Mouse (Mus musculus) liver, postnatal 0 days (tissue): ENCODE data around the gene Carm1. TPM values are rescaled to one million over a fixed set of nuclear protein-coding genes. Genes with fewer than 3 reads are reported as not detected.

Experiments
- ATAC-seq: fragments of 200-750 bp; cut with Nextera tagmentation; 2 replicates; pipeline ENCODE4 v1.8.0; 2017; ENCODE audit warnings: mild to moderate bottlenecking, moderate library complexity
- DNase-seq: peaks from one replicate; pipeline ENCODE4 v3.0.0-alpha.2; 2016
- H3K27ac ChIP-seq: fragments of 300-500 bp; sonication (generic); 2 replicates; pipeline ENCODE4 v1.5.1; 2014; ENCODE audit warnings: antibody characterized with exemption, moderate library complexity, mild to moderate bottlenecking, low read depth
- H3K27me3 ChIP-seq: fragments of 300-500 bp; sonication (generic); 2 replicates; pipeline ENCODE4 v1.6.1; 2014; ENCODE audit warnings: low read length, control low read depth, mixed read lengths; ENCODE audit not compliant: insufficient read depth
- H3K36me3 ChIP-seq: fragments of 300-500 bp; sonication (generic); replicated peaks from 2 replicates; pipeline ENCODE4 v1.6.1; 2014; ENCODE audit warnings: mild to moderate bottlenecking, control low read depth, low read length, moderate library complexity, mixed read lengths; ENCODE audit not compliant: insufficient read depth
- H3K4me1 ChIP-seq: fragments of 300-500 bp; sonication (generic); 2 replicates; pipeline ENCODE4 v1.6.1; 2014; ENCODE audit warnings: antibody characterized with exemption, mild to moderate bottlenecking, control low read depth; ENCODE audit not compliant: insufficient read depth
- H3K4me2 ChIP-seq: fragments of 300-500 bp; sonication (generic); 2 replicates; pipeline ENCODE4 v1.6.1; 2014; ENCODE audit warnings: low read depth, mild to moderate bottlenecking, low read length, moderate library complexity, mixed read lengths
- H3K4me3 ChIP-seq: fragments of 300-500 bp; sonication (generic); 2 replicates; pipeline ENCODE4 v1.5.1; 2014; ENCODE audit warnings: low read depth, low read length
- H3K9ac ChIP-seq: fragments of 300-500 bp; sonication (generic); replicated peaks from 2 replicates; pipeline ENCODE4 v1.6.1; 2014; ENCODE audit warnings: mild to moderate bottlenecking, moderate library complexity
- H3K9me3 ChIP-seq: fragments of 300-500 bp; sonication (generic); 2 replicates; pipeline ENCODE4 v1.6.1; 2016; ENCODE audit warnings: mild to moderate bottlenecking, control low read depth, low read length, mixed read lengths
- CTCF ChIP-seq: sonication (generic); IDR thresholded peaks from 2 replicates; pipeline ENCODE4 v1.5.1; 2016; ENCODE audit warnings: antibody characterized with exemption, low read depth
- EP300 ChIP-seq: IDR thresholded peaks from 2 replicates; pipeline ENCODE4 v1.6.1; 2016; ENCODE audit warnings: antibody characterized with exemption, low read depth, mild to moderate bottlenecking
- WGBS: fragments of 180-500 bp; shearing (Covaris S2); extraction: QIAGEN DNeasy Blood & Tissue Kit; methylation state at CpG from one replicate; pipeline ENCODE4 v1.1.7; 2014; ENCODE audit not compliant: insufficient replicate concordance; 5-methylcytosine and 5-hydroxymethylcytosine counted together
- polyA plus RNA-seq: library from polyadenylated mRNA; unstranded; fragments of >200 nt; fragmentation: Nextera tagmentation; extraction: Ambion mirVana; gene quantifications from 2 replicates; pipeline ENCODE4 v1.2.1, GENCODE M21; 2015

The Carm1 gene
- polyA plus RNA-seq, 1 experiment from 2014 or later, result 8.6 TPM

DNA sequence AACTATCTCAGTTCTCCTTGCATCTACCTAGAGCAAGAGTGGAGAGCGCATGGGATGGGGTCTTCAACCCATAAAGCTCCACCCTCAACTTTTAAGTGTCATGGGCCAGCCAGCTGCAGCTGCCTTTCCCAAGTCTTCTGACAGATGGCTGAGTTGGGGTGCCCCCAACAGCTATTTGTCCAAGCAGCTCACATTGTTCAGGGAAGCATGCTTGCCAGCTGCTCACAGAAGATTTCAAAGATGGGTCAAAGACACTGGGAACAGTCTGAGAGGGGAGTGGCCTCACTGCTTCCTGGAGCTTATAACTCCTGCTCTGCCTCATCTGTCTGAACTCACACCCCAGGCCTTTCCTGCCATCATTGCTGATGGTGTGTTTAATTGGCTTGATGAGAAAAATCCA is 29.6 kb downstream of the Carm1 start:
- peaks cover 75% of the 10 kb centered on the region for H3K36me3 ChIP-seq
- 95% methylated on average over 1 of the region's 1 CpGs for WGBS

DNA sequence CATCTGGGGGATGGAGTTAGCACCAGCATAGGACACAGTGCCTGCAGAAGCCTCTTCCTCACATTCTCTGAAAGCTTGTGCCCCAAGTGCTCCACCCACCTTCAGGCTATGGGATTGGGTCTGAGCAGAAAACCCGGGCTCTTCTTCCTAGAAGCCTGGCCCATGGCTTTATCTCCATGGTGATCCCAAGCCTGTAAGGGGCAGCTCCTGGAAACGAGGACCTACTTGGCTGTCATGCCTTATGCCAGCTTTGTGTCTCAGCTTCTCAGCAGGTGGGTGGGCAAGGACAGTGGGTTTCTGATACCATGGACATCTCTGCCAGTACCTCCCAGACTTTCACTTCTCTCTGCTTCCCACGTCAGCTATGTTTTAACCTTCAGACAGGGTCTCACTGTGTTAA is 31.5 kb downstream of the Carm1 start:
- Histone ChIP-seq H3K36me3 (peaks cover 76% of the 10 kb centered on the region), H3K4me2 (no peak overlapping the region), H3K4me1 (no peaks in the 10 kb centered on the region), H3K27ac (no peak overlapping the region), H3K27me3 (no peaks in the 10 kb centered on the region), H3K9me3 (no peaks in the 10 kb centered on the region), H3K4me3 (no peak overlapping the region), H3K9ac (no peak overlapping the region)
- ATAC-seq (no peak), DNase-seq (no peak)
- WGBS, result 69% methylated on average over 3 of the region's 3 CpGs
- TF ChIP-seq EP300, result no peak
- no peak for TF ChIP-seq CTCF

More for the DNA sequence above, 29.6 kb downstream of the Carm1 start:
- no peak overlapping the region for H3K4me3 ChIP-seq
- H3K27ac ChIP-seq, result no peak overlapping the region
- H3K9ac ChIP-seq, result no peak overlapping the region
- DNase-seq (no peak), ATAC-seq (no peak)
- no peaks in the 10 kb centered on the region for H3K9me3 ChIP-seq
- H3K27me3 ChIP-seq, result no peaks in the 10 kb centered on the region
- no peaks in the 10 kb centered on the region for H3K4me1 ChIP-seq
- TF ChIP-seq CTCF (no peak), EP300 (no peak)
- no peak overlapping the region for H3K4me2 ChIP-seq

DNA sequence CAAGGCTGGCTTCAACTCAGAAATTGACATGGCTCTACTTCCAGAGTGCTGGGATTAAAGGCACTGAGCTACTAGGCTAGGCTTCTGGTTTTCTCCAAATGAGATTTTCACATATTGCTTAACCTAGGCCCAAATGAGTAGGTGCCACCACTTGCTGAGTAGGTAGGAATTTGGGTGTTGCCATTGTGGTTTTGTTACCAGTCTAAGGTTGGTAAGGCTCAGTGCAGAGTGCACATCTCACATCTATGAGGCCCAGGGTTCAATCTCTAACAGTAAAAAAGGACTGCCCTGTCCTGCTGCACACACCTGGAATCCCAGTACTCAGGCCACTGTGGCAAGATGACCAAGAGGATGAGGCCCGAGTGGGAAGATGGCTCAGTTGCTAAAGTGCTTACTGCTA is 38.7 kb downstream of the Carm1 start:
- H3K9me3 ChIP-seq, result no peaks in the 10 kb centered on the region
- no peaks in the 10 kb centered on the region for H3K4me1 ChIP-seq
- no peaks in the 10 kb centered on the region for H3K27me3 ChIP-seq
- WGBS, result 80% methylated on average over 1 of the region's 1 CpGs
- no peak for DNase-seq
- no peak overlapping the region for H3K4me3 ChIP-seq
- no peak overlapping the region for H3K9ac ChIP-seq
- H3K27ac ChIP-seq, result no peak overlapping the region
- no peak overlapping the region for H3K4me2 ChIP-seq
- TF ChIP-seq EP300 (no peak), CTCF (no peak)
- H3K36me3 ChIP-seq, result peaks cover 83% of the 10 kb centered on the region
- ATAC-seq, result no peak

DNA sequence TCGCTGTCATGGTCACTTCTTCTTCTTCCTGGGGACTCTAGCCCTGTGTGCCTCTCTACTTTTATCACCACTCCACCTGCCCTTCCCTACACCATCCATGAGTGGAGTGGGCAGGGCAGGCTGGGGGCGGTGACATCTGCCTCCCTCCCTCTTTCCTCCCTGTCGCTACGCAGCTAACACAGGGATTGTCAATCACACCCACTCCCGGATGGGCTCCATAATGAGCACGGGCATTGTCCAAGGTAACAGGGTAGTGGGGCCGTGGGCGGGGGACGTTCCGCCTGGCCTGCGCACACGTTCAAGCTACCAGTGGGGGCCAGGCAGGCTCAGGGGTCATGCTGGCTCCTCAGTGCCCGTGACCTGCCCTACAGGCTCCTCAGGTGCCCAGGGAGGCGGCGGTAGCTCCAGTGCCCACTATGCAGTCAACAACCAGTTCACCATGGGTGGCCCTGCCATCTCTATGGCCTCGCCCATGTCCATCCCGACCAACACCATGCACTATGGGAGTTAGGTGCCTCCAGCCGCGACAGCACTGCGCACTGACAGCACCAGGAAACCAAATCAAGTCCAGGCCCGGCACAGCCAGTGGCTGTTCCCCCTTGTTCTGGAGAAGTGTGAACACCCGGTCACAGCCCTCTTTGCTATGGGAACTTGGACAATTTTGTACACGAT is 41.1 kb downstream of the Carm1 start:
- H3K27me3 ChIP-seq, result no peaks in the 10 kb centered on the region
- WGBS, result 86% methylated on average over 23 of the region's 23 CpGs
- peaks cover 4% of the 10 kb centered on the region for H3K4me1 ChIP-seq
- no peak for TF ChIP-seq CTCF
- no peak for TF ChIP-seq EP300
- no peak for ATAC-seq
- no peak overlapping the region for H3K4me2 ChIP-seq
- peaks cover 65% of the 10 kb centered on the region for H3K36me3 ChIP-seq
- no peak overlapping the region for H3K27ac ChIP-seq
- DNase-seq, result no peak
- H3K9me3 ChIP-seq, result no peaks in the 10 kb centered on the region
- H3K9ac ChIP-seq, result no peak overlapping the region
- no peak overlapping the region for H3K4me3 ChIP-seq

DNA sequence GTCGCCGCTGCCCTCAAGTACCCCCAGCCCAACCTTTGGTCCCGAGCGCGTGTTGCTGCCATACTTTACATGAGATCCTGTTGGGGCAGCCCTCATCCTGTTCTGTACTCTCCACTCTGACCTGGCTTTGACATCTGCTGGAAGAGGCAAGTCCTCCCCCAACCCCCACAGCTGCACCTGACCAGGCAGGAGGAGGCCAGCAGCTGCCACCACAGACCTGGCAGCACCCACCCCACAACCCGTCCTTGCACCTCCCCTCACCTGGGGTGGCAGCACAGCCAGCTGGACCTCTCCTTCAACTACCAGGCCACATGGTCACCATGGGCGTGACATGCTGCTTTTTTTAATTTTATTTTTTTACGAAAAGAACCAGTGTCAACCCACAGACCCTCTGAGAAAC is 41.7 kb downstream of the Carm1 start:
- Histone ChIP-seq H3K4me3 (no peak overlapping the region), H3K27ac (no peak overlapping the region), H3K9ac (no peak overlapping the region), H3K9me3 (no peaks in the 10 kb centered on the region), H3K4me1 (peaks cover 5% of the 10 kb centered on the region), H3K4me2 (no peak overlapping the region), H3K27me3 (no peaks in the 10 kb centered on the region), H3K36me3 (peaks cover 60% of the 10 kb centered on the region)
- no peak for TF ChIP-seq CTCF
- TF ChIP-seq EP300, result no peak
- 87% methylated on average over 8 of the region's 8 CpGs for WGBS
- ATAC-seq (no peak), DNase-seq (no peak)

DNA sequence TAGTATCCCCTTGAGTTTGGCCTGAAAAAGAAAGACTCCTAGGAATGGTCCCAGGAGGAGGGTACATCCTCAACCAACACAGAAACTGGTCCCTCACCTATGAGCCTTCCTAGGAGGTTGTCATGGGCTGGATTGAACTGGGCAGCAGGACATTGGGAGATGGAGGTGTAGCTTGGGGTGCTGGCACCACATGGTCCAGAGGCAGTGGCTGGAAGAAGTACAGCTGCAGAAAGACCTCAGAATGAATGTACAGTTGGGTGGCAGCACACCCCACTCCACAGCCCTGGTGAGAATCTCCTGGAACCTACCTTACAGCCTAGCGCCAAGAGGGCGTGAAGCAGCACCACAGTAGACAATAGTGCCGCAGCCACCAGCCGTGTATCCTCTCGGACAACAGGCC is 42.8 kb downstream of the Carm1 start:
- no peak overlapping the region for H3K4me2 ChIP-seq
- no peak overlapping the region for H3K9ac ChIP-seq
- no peak for DNase-seq
- TF ChIP-seq EP300 (no peak), CTCF (no peak)
- peaks cover 16% of the 10 kb centered on the region for H3K4me1 ChIP-seq
- H3K27ac ChIP-seq, result no peak overlapping the region
- no peaks in the 10 kb centered on the region for H3K27me3 ChIP-seq
- peaks cover 52% of the 10 kb centered on the region for H3K36me3 ChIP-seq
- no peak for ATAC-seq
- H3K4me3 ChIP-seq, result no peak overlapping the region
- WGBS, result 93% methylated on average over 5 of the region's 5 CpGs
- H3K9me3 ChIP-seq, result no peaks in the 10 kb centered on the region
